Mouse (Mus musculus): ENCODE measurements at regions not wholly inside any gene's neighbourhood (a gene's known extent, or its start where the extent isn't known, plus 50 kb on each side); places are given as distances from the start of the nearest gene placed in this dataset.

- TF ChIP-seq POLR2A (IDR thresholded peaks at IDR 0.05; ENCODE audit: low read depth, low read length) (no peak), CTCF (conservative IDR thresholded peaks at IDR 0.05; ENCODE audit: insufficient read depth, insufficient read length, low read depth, low read length) (no peak)
These were observed 198.4 kb downstream of the Foxo1 start for GRCm38 (mm10) chr3:52466571-52466970.

Data from kidney, adult 2 months (tissue).